In the genomic region with DNA sequence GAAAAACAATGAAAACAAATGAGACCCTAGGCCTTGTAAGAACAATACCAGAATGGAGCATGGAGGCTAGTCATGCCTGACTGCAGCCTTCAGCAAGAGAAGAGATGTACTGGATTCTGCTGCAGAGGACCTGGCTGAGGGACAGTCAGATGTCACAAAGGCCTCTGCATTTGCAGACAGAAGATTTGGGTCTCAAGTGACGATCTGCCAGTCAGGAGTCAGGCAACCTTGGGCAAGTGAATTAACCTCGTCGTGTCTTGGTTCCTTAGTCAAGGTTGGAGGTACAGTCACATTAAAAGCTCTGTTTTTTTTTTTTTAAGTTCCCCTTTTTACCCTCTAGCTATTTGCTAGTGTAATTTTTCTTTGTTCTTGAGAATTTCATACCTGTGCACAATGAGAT, we compare ENCODE assay signal across 17 mouse cellular contexts.
"Had no signal": no experiment of that assay in that cellular context is flagged by ENCODE, and none has a peak within 500 bp of the region (broad histone marks: within the 10 kb centered on the region; RNA-seq: fewer than 3 reads in every experiment).

No protein-coding gene starts in this region.

- H3K4me2 ChIP-seq: liver, embryonic 13.5 days; liver, embryonic 15.5 days; lung, embryonic 15.5 days; midbrain, embryonic 13.5 days; neural tube, embryonic 12.5 days; stomach, embryonic 15.5 days had no signal

- H3K9me3 ChIP-seq: liver, embryonic 13.5 days; liver, embryonic 15.5 days; lung, embryonic 15.5 days; megakaryocyte, embryonic 14.5 days; midbrain, embryonic 13.5 days; neural tube, embryonic 12.5 days; stomach, embryonic 15.5 days had no signal

- ATAC-seq: liver, postnatal 0 days; lung, postnatal 0 days; midbrain, embryonic 13.5 days had no signal

- H3K27ac ChIP-seq: liver, embryonic 13.5 days; liver, embryonic 15.5 days; lung, embryonic 15.5 days; macrophage; midbrain, embryonic 13.5 days; neural tube, embryonic 12.5 days; stomach, embryonic 15.5 days; stomach, postnatal 0 days had no signal

- H3K27me3 ChIP-seq: liver, embryonic 13.5 days; liver, embryonic 15.5 days; lung, embryonic 15.5 days; megakaryocyte, embryonic 14.5 days; midbrain, embryonic 13.5 days; neural tube, embryonic 12.5 days; stomach, embryonic 15.5 days had no signal

- H3K36me3 ChIP-seq: liver, embryonic 13.5 days; liver, embryonic 15.5 days; lung, embryonic 15.5 days; midbrain, embryonic 13.5 days; neural tube, embryonic 12.5 days; stomach, embryonic 15.5 days had no signal

- H3K9ac ChIP-seq: liver, embryonic 13.5 days; liver, embryonic 15.5 days; liver, postnatal 0 days; lung, embryonic 15.5 days; midbrain, embryonic 13.5 days; neural tube, embryonic 12.5 days; stomach, embryonic 15.5 days had no signal

- DNase-seq: liver, embryonic 13.5 days; liver, postnatal 0 days; lung, adult 2 months; lung, postnatal 14 days; lung, postnatal 36 days; right cerebral cortex, postnatal 14 days; thymus, postnatal 14 days; thymus, postnatal 36 days had no signal

- H3K4me3 ChIP-seq: liver, embryonic 13.5 days; liver, embryonic 15.5 days; lung, embryonic 15.5 days; megakaryocyte, embryonic 14.5 days; midbrain, embryonic 13.5 days; neural tube, embryonic 12.5 days; stomach, embryonic 15.5 days had no signal

- H3K4me1 ChIP-seq: liver, embryonic 13.5 days; liver, embryonic 15.5 days; lung, embryonic 15.5 days; megakaryocyte, embryonic 14.5 days; neural tube, embryonic 12.5 days; stomach, embryonic 15.5 days had no signal
